15 mouse cellular contexts compared by ENCODE assay signal in the genomic region with DNA sequence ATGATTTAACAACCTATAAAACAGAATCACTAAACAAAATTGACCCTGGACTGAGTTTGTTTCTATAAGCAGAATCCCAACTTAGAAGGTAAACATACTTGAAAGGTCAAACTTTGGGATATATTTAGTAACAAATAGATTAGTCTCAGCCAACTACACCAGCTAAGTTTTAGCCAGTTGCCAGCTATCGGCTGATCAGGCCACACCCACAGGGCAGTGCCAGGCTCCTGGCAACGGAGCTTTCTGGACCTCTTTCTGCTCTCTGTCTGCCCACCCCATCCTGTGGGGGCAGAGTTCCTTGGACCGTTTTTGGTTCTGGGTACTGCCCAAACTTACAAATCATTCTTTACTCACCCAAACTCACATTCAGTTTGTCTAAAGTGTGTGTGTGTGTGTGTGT.
A peak's percentile ranks its signal among the peaks of the same experiment; 100 is the strongest.
DNase-seq lines count a peak whose midpoint lies in the region; ATAC-seq and TF ChIP-seq lines count a peak whose summit lies in the region.
"Had no signal": no experiment of that assay in that cellular context is flagged by ENCODE, and none has a peak within 500 bp of the region (broad histone marks: within the 10 kb centered on the region; RNA-seq: fewer than 3 reads in every experiment).

No protein-coding gene starts in this region.

- H3K27me3 ChIP-seq in hindbrain, embryonic 11.5 days (ENCODE audit: control insufficient read depth, insufficient read depth, low read length): no peaks in the 10 kb centered on the region
- H3K27me3 ChIP-seq: neural tube, embryonic 12.5 days had no signal

- H3K9ac ChIP-seq in hindbrain, embryonic 11.5 days (ENCODE audit: low read depth, low read length): no peak overlapping the region
- H3K9ac ChIP-seq: forebrain, embryonic 15.5 days; neural tube, embryonic 12.5 days had no signal

- peaks cover 3% of the 10 kb centered on the region; the same call in 1 of the 2 replicates for H3K4me1 ChIP-seq in lung, adult 2 months (ENCODE audit: control insufficient read depth, insufficient read depth, low read length)
- no peaks in the 10 kb centered on the region for H3K4me1 ChIP-seq in hindbrain, embryonic 11.5 days (replicated peaks; ENCODE audit: control insufficient read depth, insufficient read depth, low read length)
- H3K4me1 ChIP-seq: forebrain, embryonic 15.5 days; neural tube, embryonic 12.5 days had no signal

- H3K4me2 ChIP-seq in hindbrain, embryonic 11.5 days (replicated peaks; ENCODE audit: low read depth, low read length): no peak overlapping the region
- H3K4me2 ChIP-seq: forebrain, embryonic 15.5 days; liver, embryonic 11.5 days; neural tube, embryonic 12.5 days had no signal

- peak; percentile 66 for DNase-seq in adrenal gland, postnatal 10 days
- no peak for DNase-seq in adrenal gland, postnatal 4 days (ENCODE audit: low spot score in 2 of 2)
- peak; percentile 59 to 67 for DNase-seq in heart, postnatal 10 days
- DNase-seq in heart, postnatal 25 days (ENCODE audit: low spot score): no peak
- peak; percentile 42 to 69 for DNase-seq in lung, adult 18-20 months
- DNase-seq in lung, adult 2 months: no peak
- DNase-seq in adrenal gland, postnatal 36 days: peak; percentile 20 to 49
- no peak for DNase-seq in hindbrain, embryonic 11.5 days (ENCODE audit: low spot score)
- DNase-seq: cerebellum, adult 11 months; layer of hippocampus, adult 9-11 months; thymus, postnatal 25 days had no signal

- no peak for TF ChIP-seq POLR2A in lung, adult 2 months (IDR thresholded peaks at IDR 0.05; ENCODE audit: borderline replicate concordance, extremely low read depth, low read depth, low read length)

- no peak for ATAC-seq in hindbrain, embryonic 11.5 days (ENCODE audit: low FRiP score)
- ATAC-seq: forebrain, embryonic 15.5 days; midbrain, embryonic 16.5 days had no signal

- no peak overlapping the region for H3K27ac ChIP-seq in hindbrain, embryonic 11.5 days (ENCODE audit: low read depth, low read length)
- H3K27ac ChIP-seq: forebrain, embryonic 15.5 days; neural tube, embryonic 12.5 days had no signal

- H3K9me3 ChIP-seq in hindbrain, embryonic 11.5 days (ENCODE audit: control insufficient read depth, low read length): no peaks in the 10 kb centered on the region
- H3K9me3 ChIP-seq: forebrain, embryonic 15.5 days; neural tube, embryonic 12.5 days had no signal

- H3K36me3 ChIP-seq in hindbrain, embryonic 11.5 days (ENCODE audit: control insufficient read depth, insufficient read depth, low read length): no peaks in the 10 kb centered on the region
- H3K36me3 ChIP-seq: forebrain, embryonic 15.5 days; neural tube, embryonic 12.5 days had no signal

- TF ChIP-seq CTCF in lung, adult 2 months (IDR thresholded peaks at IDR 0.05; ENCODE audit: insufficient read depth, low read length): no peak

- H3K4me3 ChIP-seq in lung, adult 2 months (replicated peaks; ENCODE audit: extremely low read depth, low read depth, low read length): no peak overlapping the region
- H3K4me3 ChIP-seq in hindbrain, embryonic 11.5 days (ENCODE audit: low read depth, low read length): no peak overlapping the region
- H3K4me3 ChIP-seq: forebrain, embryonic 15.5 days; neural tube, embryonic 12.5 days had no signal

- whole genome bisulfite sequencing in lung, adult 2 months: 17% methylated on average over 3 of the region's 3 CpGs
- 71% methylated on average over 3 of the region's 3 CpGs for WGBS in hindbrain, embryonic 11.5 days

- intact Hi-C loops in heart, postnatal 10 days (cut with DNase I): no loop called here
- intact Hi-C loops in heart, postnatal 25 days (cut with DNase I): no loop called here

Comparison
In these comparisons a context has a peak if more than half of its experiments do, and no peak if none do; other contexts are left out.
1. DNase-seq: peak in adrenal gland, postnatal 10 days (single experiment), heart, postnatal 10 days (2 of 2), lung, adult 18-20 months (2 of 2) and adrenal gland, postnatal 36 days (2 of 2); none in adrenal gland, postnatal 4 days (0 of 2), heart, postnatal 25 days (single experiment), lung, adult 2 months (single experiment) and hindbrain, embryonic 11.5 days (single experiment).